Mouse (Mus musculus) hindbrain, embryonic 12.5 days (tissue): Measurements from ENCODE around the gene Oscp1. TPM values are rescaled to one million over a fixed set of nuclear protein-coding genes. Genes with fewer than 3 reads are reported as not detected.

ENCODE experiments used
- ATAC-seq: fragments of 200-750 bp; cut with Nextera tagmentation; 2 replicates; pipeline ENCODE4 v1.8.0; 2017; ENCODE audit warnings: moderate TSS enrichment; ENCODE audit not compliant: low FRiP score
- H3K27ac ChIP-seq: fragments of 300-500 bp; sonication (generic); 2 replicates; pipeline ENCODE4 v1.5.1; 2016; ENCODE audit warnings: mild to moderate bottlenecking
- H3K27me3 ChIP-seq: fragments of 300-500 bp; sonication (generic); 2 replicates; pipeline ENCODE4 v1.6.1; 2016; ENCODE audit warnings: mild to moderate bottlenecking
- H3K36me3 ChIP-seq: fragments of 300-500 bp; sonication (generic); 2 replicates; pipeline ENCODE4 v1.6.1; 2016; ENCODE audit warnings: mild to moderate bottlenecking
- H3K4me1 ChIP-seq: fragments of 300-500 bp; sonication (generic); 2 replicates; pipeline ENCODE4 v1.6.1; 2016
- H3K4me2 ChIP-seq: fragments of 300-500 bp; sonication (generic); replicated peaks from 2 replicates; pipeline ENCODE4 v1.6.1; 2016; ENCODE audit warnings: mild to moderate bottlenecking
- H3K4me3 ChIP-seq: fragments of 300-500 bp; sonication (generic); 2 replicates; pipeline ENCODE4 v1.5.1; 2016; ENCODE audit warnings: mild to moderate bottlenecking
- H3K9ac ChIP-seq: fragments of 300-500 bp; sonication (generic); 2 replicates; pipeline ENCODE4 v1.6.1; 2016; ENCODE audit warnings: mild to moderate bottlenecking, moderate library complexity
- H3K9me3 ChIP-seq: fragments of 300-500 bp; sonication (generic); replicated peaks from 2 replicates; pipeline ENCODE4 v1.6.1; 2016; ENCODE audit warnings: mild to moderate bottlenecking
- WGBS: fragments of 180-500 bp; shearing (Covaris S2); methylation state at CpG from one replicate; pipeline ENCODE4 v1.1.7; 2016; 5-methylcytosine and 5-hydroxymethylcytosine counted together
- polyA plus RNA-seq: library from polyadenylated mRNA; unstranded; fragments of >200 nt; fragmentation: Nextera tagmentation; extraction: Ambion mirVana; gene quantifications from 2 replicates; pipeline ENCODE4 v1.2.1, GENCODE M21; 2016

Oscp1 gene
- polyA plus RNA-seq, 1 experiment from 2014 or later = 25.0 TPM

DNA sequence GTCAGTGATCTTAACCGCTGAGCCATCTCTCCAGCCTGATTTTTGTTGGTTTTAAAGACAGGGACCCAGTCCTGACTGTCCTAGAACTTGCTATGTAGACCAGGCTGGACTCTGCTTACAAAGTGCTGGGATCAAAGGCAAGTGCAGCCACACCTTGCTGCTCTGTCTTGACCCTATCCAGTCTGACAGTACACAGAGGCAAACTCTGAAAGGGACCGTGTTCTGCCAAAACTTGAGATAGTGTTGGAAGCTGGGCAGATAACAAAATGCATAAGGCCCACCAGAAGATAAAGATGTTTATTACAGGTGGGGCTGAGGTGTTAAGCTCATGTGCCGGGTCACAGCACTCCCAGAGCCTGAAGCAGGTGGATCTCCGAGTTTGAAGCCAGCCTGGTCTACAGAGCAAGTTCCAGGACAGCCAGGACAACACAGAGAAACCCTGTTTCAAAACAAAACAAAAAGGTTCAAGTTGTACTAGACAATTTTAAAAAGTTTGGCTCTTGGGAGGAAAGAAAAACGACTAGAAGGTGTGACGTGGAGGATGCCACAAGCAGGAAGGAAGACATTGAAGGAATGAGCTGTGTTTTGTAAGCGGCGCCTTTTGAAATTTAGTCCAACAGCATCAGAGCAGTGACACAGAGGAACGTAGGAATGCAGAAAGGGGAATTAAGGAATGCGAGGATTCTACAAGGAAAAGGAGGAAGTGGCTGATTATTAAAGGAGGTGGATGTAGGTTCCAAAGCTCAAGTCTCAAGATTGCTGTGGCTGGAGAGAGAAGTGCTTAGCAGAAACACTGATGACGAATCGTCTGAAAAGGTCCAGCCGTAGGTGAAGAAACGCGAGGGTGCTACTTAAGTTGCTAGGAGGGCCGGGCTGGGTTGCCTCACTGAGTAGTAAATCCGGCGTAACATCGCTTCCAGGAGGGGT, 895 bp upstream of the Oscp1 start:
- H3K4me3 ChIP-seq = peak overlapping the region; percentile 59
- H3K9ac ChIP-seq = peak overlapping the region; percentile 57
- peaks cover 34% of the 10 kb centered on the region for H3K36me3 ChIP-seq
- no peaks in the 10 kb centered on the region for H3K27me3 ChIP-seq
- H3K9me3 ChIP-seq = no peaks in the 10 kb centered on the region
- WGBS = 16% methylated on average over 19 of the region's 19 CpGs
- peak; percentile 20; the same call in 1 of the 2 replicates for ATAC-seq
- H3K4me1 ChIP-seq = peaks cover 20% of the 10 kb centered on the region
- no peak overlapping the region for H3K27ac ChIP-seq
- peak overlapping the region; percentile 60 for H3K4me2 ChIP-seq

DNA sequence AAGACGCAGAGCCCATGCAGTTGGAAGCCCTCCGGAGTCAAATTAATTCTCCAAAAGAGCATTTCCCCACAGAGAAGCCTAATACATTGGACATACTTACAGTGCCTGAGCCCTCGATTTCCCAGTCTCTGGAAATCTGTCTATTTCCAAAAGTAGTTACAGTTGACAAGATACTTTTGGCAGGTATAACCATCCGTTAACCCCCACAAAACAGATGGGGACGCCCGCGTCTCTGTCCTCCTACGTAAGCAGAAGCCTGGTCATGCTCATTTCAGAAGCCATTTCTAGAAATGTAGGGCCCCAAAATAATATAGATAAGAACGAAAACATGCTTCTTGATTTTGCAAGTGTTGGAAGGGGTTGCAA, 615 bp downstream of the Oscp1 start:
- peaks cover 20% of the 10 kb centered on the region for H3K4me1 ChIP-seq
- peak overlapping the region; percentile 59 for H3K4me3 ChIP-seq
- no peak for ATAC-seq
- H3K9ac ChIP-seq = peak overlapping the region; percentile 79
- peaks cover 25% of the 10 kb centered on the region for H3K36me3 ChIP-seq
- H3K4me2 ChIP-seq = peak overlapping the region; percentile 60
- no peaks in the 10 kb centered on the region for H3K27me3 ChIP-seq
- whole genome bisulfite sequencing = 45% methylated on average over 9 of the region's 9 CpGs
- H3K9me3 ChIP-seq = no peaks in the 10 kb centered on the region
- no peak overlapping the region for H3K27ac ChIP-seq

DNA sequence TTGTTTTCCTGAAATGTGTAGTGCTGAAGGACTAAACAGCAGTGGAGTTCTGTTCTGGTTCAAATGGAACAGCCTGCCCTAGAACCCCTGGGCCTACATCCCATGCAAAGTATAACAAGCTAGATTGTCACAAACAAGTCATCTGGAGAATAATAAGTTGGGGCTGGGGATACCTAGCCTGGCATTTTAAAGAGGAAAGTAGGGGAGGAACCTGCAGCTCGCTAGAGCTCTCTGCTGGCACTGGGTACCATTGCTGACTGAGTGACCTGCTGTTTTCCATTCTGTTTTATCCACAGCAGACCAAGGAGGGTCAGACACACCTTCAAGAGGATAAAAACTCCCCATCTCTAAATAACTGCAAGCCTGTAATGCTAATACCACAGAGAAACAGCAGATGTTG, 4.5 kb downstream of the Oscp1 start:
- H3K9ac ChIP-seq = no peak overlapping the region
- H3K36me3 ChIP-seq = no peaks in the 10 kb centered on the region
- WGBS = 41% methylated on average over 1 of the region's 1 CpGs
- H3K9me3 ChIP-seq = no peaks in the 10 kb centered on the region
- no peaks in the 10 kb centered on the region for H3K27me3 ChIP-seq
- no peak overlapping the region for H3K4me2 ChIP-seq
- ATAC-seq = no peak
- H3K27ac ChIP-seq = no peak overlapping the region
- H3K4me1 ChIP-seq = peaks cover 12% of the 10 kb centered on the region
- no peak overlapping the region for H3K4me3 ChIP-seq

DNA sequence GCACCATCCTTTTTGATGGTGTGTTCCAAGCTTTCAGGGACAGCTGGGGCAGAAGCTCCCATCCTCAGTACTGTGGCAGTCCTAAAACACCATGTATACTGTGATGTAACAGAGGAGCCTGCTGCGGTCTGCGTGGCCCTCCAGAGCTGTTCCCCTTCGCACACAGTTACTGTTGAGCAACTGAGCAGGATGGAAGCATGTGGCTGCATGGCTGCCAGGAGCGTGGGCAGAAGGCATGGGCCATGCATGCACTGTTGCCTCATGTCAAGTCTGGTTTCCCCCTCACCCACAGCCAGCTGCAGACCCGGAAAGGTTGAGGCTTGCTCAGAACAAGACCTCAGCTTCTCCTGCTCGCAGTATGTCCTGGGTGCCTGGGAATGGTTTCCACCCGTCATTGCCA, 6.9 kb downstream of the Oscp1 start:
- Histone ChIP-seq H3K4me2 (no peak overlapping the region), H3K9ac (no peak overlapping the region), H3K27ac (no peak overlapping the region), H3K4me1 (0 out of 2 replicates have a peak, but pooled peaks cover 1% of the 10 kb centered on the region), H3K4me3 (no peak overlapping the region), H3K36me3 (0 out of 2 replicates have a peak, but pooled peaks cover 3% of the 10 kb centered on the region), H3K27me3 (no peaks in the 10 kb centered on the region), H3K9me3 (no peaks in the 10 kb centered on the region)
- ATAC-seq = no peak
- WGBS = 93% methylated on average over 7 of the region's 7 CpGs

DNA sequence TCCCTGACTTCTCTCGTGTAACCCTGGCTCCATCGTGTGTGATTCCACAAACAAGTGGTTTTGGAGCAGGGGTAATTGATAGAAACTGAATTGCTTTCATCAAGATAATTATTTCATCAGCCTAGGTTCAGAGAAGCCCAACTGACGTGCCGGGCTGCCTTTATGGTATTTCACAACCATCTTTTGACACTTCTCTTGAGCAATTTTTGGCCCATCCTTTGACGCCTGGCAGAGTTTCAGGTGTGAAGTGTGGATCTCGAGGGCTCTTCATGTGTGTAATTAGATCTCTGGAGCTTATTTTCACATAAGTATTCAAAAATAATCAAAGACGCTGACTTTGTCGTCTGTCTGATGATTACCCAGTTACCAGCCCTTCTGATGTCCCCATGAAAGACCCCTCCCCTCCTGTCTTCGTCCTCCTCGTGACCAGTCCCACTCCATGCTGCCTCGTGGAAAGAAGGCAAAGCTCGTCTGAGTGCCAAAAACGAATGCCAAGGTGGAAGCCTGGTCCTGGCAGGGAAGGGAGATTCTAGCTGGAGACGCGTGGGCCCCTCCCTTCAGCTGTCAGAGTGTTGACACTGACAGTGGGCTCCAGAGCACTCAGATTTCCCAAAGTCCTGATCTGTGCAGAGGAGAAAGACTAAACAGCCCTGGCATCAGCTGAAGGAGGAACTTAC, 9.2 kb downstream of the Oscp1 start:
- Histone ChIP-seq H3K4me1 (no peaks in the 10 kb centered on the region), H3K9me3 (no peaks in the 10 kb centered on the region), H3K27ac (no peak overlapping the region), H3K4me3 (no peak overlapping the region), H3K4me2 (no peak overlapping the region), H3K9ac (no peak overlapping the region), H3K27me3 (no peaks in the 10 kb centered on the region), H3K36me3 (peaks cover 3% of the 10 kb centered on the region; the same call in 1 of the 2 replicates)
- no peak for ATAC-seq
- 83% methylated on average over 15 of the region's 15 CpGs for WGBS

DNA sequence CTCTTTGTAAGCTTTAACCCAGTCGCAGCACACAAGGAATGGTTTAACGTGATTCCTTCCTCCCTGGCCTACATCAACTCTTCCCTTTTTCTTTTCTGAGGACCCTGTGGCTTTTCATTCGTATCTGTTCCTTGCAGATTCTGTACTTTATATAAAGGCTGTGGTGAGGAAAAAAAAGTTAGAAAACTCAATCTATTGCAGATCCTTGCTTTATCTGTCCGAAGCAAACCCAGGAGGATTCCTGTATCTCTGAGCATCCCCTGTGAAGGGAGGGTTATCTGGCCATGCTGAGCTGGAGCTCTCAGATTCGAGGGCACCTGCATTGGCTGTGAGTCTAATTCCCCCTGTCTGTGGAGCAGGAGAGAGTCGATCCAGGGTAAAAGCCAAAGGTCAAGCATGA, 10.5 kb downstream of the Oscp1 start:
- H3K4me2 ChIP-seq = no peak overlapping the region
- no peak overlapping the region for H3K27ac ChIP-seq
- no peak for ATAC-seq
- H3K9me3 ChIP-seq = no peaks in the 10 kb centered on the region
- H3K36me3 ChIP-seq = peaks cover 4% of the 10 kb centered on the region; the same call in 1 of the 2 replicates
- WGBS = 86% methylated on average over 6 of the region's 6 CpGs
- no peaks in the 10 kb centered on the region for H3K27me3 ChIP-seq
- H3K4me3 ChIP-seq = no peak overlapping the region
- H3K9ac ChIP-seq = no peak overlapping the region
- H3K4me1 ChIP-seq = no peaks in the 10 kb centered on the region

DNA sequence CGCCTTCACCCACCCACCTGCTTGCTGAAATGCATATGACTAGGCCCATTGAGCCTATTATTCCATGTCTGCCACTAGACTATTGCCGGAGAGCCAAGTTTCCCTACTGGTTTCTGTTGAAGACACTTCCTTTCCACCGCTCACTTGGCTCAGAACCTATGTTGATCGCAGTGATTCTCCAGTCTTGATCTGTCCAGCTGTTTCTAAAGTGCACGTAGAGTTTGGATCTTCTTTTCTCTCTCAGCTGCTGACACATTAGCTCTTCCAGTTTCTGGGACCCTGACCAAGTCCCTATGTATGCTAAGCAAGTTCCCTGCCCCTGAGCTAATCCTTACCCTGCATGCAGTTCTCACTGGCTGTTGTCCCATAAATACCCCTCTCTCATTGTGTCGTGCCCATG, 19.5 kb downstream of the Oscp1 start:
- H3K9me3 ChIP-seq = no peaks in the 10 kb centered on the region
- WGBS = 87% methylated on average over 6 of the region's 6 CpGs

DNA sequence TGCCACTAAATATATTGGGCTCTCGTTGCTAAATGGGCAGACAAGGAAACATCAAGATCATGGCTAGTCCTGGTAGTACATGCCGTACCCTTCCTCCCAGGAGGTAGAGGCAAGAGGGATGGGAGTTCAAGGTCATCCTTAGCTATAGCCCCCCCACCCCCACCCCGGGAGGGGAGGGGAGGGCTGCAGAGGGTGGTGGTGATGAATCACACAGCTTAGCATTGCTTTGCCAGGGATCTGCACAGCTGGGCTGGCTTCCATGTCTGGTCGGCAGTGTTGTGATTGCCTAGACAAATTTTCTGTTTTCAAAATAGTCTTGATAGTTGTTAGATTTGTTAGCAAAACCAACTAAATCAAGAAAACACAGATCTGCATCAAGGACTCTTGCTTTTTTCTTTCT, 20.9 kb downstream of the Oscp1 start:
- no peak overlapping the region for H3K9ac ChIP-seq
- no peaks in the 10 kb centered on the region for H3K9me3 ChIP-seq
- WGBS = 86% methylated on average over 4 of the region's 4 CpGs
- ATAC-seq = no peak
- no peaks in the 10 kb centered on the region for H3K4me1 ChIP-seq
- H3K4me3 ChIP-seq = no peak overlapping the region
- H3K27ac ChIP-seq = no peak overlapping the region
- no peak overlapping the region for H3K4me2 ChIP-seq
- no peaks in the 10 kb centered on the region for H3K27me3 ChIP-seq
- peaks cover 37% of the 10 kb centered on the region for H3K36me3 ChIP-seq

More for the DNA sequence above, 19.5 kb downstream of the Oscp1 start:
- H3K36me3 ChIP-seq = peaks cover 30% of the 10 kb centered on the region
- H3K27me3 ChIP-seq = no peaks in the 10 kb centered on the region
- ATAC-seq = no peak
- H3K4me1 ChIP-seq = no peaks in the 10 kb centered on the region
- H3K4me2 ChIP-seq = no peak overlapping the region
- no peak overlapping the region for H3K9ac ChIP-seq
- no peak overlapping the region for H3K27ac ChIP-seq
- H3K4me3 ChIP-seq = no peak overlapping the region

DNA sequence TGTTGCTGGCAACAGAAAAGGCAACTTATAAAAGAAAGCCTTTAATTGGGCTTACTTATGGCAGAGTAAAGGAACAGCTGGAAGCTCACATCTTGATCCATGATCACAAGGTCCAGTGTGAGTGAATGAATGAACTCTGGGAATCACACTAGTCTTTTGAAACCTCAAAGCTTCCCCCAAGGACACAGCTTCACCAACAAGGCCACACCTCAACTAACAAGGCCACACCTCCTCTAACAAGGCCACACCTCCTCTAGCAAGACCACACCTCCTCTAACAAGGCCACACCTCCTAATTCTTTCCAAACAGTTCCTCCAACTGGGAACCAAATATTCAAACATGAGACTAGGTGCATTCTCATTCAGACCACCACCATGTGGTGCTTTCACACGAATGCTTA, 23.2 kb downstream of the Oscp1 start:
- Histone ChIP-seq H3K4me3 (no peak overlapping the region), H3K27ac (no peak overlapping the region), H3K36me3 (peaks cover 31% of the 10 kb centered on the region), H3K4me2 (no peak overlapping the region), H3K9me3 (no peaks in the 10 kb centered on the region), H3K4me1 (no peaks in the 10 kb centered on the region), H3K27me3 (no peaks in the 10 kb centered on the region), H3K9ac (no peak overlapping the region)
- 89% methylated on average over 1 of the region's 1 CpGs for WGBS
- no peak for ATAC-seq

DNA sequence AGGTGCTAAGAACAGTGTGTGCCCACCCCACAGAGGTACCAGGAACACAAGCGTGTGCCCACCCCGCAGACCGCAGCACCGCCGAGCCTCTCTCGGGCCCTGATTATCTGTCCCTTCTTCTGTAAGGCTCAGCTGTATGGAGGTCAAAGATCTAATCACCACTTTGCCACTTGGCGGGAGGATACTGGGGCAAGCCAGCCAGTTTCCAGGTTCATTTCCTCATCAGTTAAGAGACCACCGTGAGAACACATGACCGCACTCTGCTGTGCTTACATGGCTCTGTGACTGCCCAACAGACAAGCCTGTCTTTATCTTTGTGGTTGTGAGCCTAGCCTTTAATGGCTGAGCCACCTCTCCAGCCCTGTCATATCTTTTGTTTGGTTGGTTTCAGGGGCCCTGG, 24.7 kb downstream of the Oscp1 start:
- Histone ChIP-seq H3K4me2 (no peak overlapping the region), H3K4me1 (no peaks in the 10 kb centered on the region), H3K9me3 (no peaks in the 10 kb centered on the region), H3K27ac (no peak overlapping the region), H3K27me3 (no peaks in the 10 kb centered on the region), H3K9ac (no peak overlapping the region), H3K4me3 (no peak overlapping the region), H3K36me3 (peaks cover 23% of the 10 kb centered on the region)
- 91% methylated on average over 9 of the region's 9 CpGs for WGBS
- ATAC-seq = no peak

DNA sequence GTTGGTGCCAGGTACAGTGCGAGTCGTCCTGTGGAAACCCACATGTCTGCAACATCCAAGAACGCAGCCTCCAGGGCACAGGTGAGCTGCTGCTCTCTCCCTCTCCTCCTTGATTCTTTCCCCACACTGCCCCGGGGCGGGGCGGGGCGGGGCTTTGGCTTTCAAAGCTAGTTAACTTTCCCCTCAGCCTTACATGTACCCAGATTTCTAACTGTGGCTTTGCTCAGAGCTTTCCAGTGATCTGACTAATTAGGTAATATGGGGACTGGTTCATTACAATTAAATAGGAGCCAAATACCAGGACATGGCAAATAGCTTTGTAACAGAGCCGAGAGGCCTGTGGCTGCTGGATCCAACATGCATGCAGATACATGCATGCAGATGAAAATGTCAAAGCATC, 26.0 kb downstream of the Oscp1 start:
- Histone ChIP-seq H3K4me2 (no peak overlapping the region), H3K36me3 (peaks cover 32% of the 10 kb centered on the region), H3K9ac (no peak overlapping the region; the same call in 1 of the 2 replicates), H3K4me3 (no peak overlapping the region), H3K27me3 (no peaks in the 10 kb centered on the region), H3K4me1 (no peaks in the 10 kb centered on the region), H3K27ac (no peak overlapping the region), H3K9me3 (no peaks in the 10 kb centered on the region)
- no peak for ATAC-seq
- WGBS = 79% methylated on average over 8 of the region's 8 CpGs

DNA sequence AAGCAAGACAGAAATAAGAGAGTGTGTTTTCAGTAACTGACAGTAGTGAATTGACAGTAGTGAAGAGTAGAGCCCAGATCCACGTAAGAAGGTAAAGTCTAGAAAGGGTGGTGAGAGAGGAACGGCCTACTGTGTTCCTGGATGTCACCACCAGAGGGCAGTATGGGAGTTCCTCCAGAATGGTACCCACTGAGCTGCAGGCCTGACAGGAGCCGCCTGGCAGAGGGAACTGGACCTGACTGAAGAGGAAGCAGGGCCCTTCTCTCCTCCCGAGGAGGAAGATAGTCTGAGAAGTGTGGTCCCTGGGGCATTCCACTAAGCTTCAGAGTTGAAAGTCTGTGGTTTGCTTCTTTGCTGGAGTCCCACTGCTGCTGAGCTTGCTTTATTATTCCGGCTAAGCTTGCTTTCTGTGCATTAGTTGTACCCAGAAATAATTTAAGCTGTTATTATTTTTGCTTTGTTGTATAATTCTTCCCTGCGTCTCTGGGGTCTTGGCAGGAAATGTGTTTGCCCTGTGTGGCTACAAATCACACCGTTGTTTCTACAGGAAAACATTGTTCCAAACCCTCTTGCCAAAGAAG, 27.7 kb downstream of the Oscp1 start:
- Histone ChIP-seq H3K9me3 (no peaks in the 10 kb centered on the region), H3K4me2 (no peak overlapping the region), H3K4me3 (no peak overlapping the region), H3K27me3 (no peaks in the 10 kb centered on the region), H3K36me3 (peaks cover 32% of the 10 kb centered on the region), H3K9ac (no peak overlapping the region), H3K27ac (no peak overlapping the region), H3K4me1 (no peaks in the 10 kb centered on the region)
- peak; percentile 68 for ATAC-seq
- 31% methylated on average over 7 of the region's 7 CpGs for WGBS
